Mouse (Mus musculus) lung, postnatal 0 days (tissue): ENCODE measurements around the gene Lgals7.

Source experiments
- CTCF ChIP-seq: IDR thresholded peaks from 2 replicates; pipeline ENCODE4 v1.5.1; 2016; ENCODE audit warnings: antibody characterized with exemption, mild to moderate bottlenecking
- EP300 ChIP-seq: IDR thresholded peaks from 2 replicates; pipeline ENCODE4 v1.6.1; 2016; ENCODE audit warnings: antibody characterized with exemption, mild to moderate bottlenecking, control low read depth

DNA sequence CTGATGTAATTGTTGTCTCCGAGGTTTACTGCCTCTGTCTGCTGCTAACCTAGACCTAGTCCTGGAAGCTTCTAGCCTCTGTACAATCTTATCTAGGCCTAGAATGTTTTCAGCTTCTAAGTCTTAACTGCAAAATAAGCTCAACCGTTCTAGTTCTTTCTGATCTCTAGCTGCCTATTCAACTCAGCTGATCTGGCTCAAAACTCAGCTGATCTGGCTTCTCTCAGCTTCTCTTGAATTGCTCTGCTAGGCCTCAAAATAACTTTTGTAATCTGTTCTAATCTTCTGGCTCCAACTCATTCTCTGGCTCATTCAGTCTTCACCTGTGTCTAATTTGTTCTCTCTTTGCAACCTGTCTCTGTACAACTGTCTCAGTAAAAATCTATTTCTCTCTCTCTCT, 10.9 kb downstream of the Lgals7 start:
- TF ChIP-seq CTCF (no peak), EP300 (no peak)
